8 mouse cellular contexts compared by ENCODE assay signal in the genomic region with DNA sequence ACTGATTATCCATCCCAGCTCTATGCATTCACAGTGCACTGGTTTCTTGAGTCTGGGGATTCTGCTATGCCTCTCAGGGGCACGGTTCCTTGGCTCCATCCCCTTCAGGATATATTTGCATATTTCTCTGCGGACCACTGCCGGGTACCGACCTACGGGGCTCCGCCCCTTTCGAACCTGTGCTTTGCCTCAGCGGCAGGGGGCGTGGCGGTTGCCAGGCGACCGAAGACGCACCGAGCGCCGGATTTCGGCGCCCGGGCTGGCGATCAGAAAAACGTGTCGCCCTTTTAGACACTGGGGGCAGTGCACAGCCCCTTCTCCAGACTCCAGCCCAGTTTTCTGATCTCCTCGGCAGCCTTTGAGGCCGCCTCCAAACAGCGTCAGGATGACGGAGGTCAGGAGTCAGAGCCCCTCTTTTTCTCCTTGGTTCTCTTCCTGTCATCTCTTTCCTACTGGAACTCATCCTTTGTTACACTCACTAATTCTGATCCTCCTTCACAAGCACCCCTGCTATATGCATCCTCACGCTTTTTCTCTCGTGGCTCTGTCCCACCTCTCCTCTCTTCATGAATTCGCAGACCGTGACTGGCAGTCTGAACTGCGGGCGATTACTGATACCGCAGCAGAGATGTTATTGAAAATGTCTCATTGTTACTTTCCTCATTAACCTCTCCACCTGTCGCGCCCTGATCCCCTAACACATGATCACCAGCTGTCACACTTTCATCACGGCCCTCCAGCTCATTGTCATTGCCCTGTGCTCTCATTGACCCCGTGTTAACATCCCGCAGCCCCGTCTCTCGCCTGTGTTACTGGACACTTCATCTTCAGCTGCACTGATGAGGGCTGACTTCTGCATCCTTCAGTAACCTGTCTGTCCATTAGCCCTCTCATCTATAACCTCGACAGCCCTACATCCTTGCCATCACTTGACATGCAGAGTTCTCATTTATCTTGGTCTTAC. TPM values are rescaled to one million over a fixed set of nuclear protein-coding genes. Genes with fewer than 3 reads are reported as not detected.
A peak's percentile ranks its signal among the peaks of the same experiment; 100 is the strongest.
DNase-seq lines count a peak whose midpoint lies in the region; ATAC-seq and TF ChIP-seq lines count a peak whose summit lies in the region.

Gene Cfap58 (plus strand): TSS at position 233 of the 964 bp plus-strand sequence.

- ATAC-seq in intestine, embryonic 15.5 days = peak; percentile 81
- ATAC-seq in liver, embryonic 16.5 days (ENCODE audit: low read depth) = no peak
- ATAC-seq in neural tube, embryonic 11.5 days (ENCODE audit: insufficient read depth, low FRiP score, low TSS enrichment) = peak; percentile 90

- H3K36me3 ChIP-seq in intestine, embryonic 15.5 days = no peaks in the 10 kb centered on the region
- no peaks in the 10 kb centered on the region for H3K36me3 ChIP-seq in liver, embryonic 16.5 days (ENCODE audit: control insufficient read depth, insufficient read depth)
- no peaks in the 10 kb centered on the region for H3K36me3 ChIP-seq in neural tube, embryonic 11.5 days (ENCODE audit: control insufficient read depth, insufficient read depth, low read length)
- H3K36me3 ChIP-seq in testis, adult 2 months (ENCODE audit: control insufficient read depth, insufficient read depth, low read length) = no peaks in the 10 kb centered on the region

- TF ChIP-seq POLR2A in testis, adult 2 months (IDR thresholded peaks at IDR 0.05; ENCODE audit: control insufficient read depth, low read depth, low read length) = peak; percentile 45; the same call in 1 of the 2 replicates

- H3K27me3 ChIP-seq in intestine, embryonic 15.5 days (replicated peaks) = peaks cover 6% of the 10 kb centered on the region; the same call in 1 of the 2 replicates
- peaks cover 17% of the 10 kb centered on the region for H3K27me3 ChIP-seq in liver, embryonic 16.5 days (ENCODE audit: control insufficient read depth, insufficient read depth, low read depth, low read length)
- H3K27me3 ChIP-seq in neural tube, embryonic 11.5 days (ENCODE audit: control insufficient read depth, insufficient read depth, low read length) = no peaks in the 10 kb centered on the region
- H3K27me3 ChIP-seq in testis, adult 2 months (ENCODE audit: control insufficient read depth, insufficient read depth, low read length) = no peaks in the 10 kb centered on the region

- peak; percentile 42 for DNase-seq in kidney, adult 11 months
- no peak for DNase-seq in kidney, adult 9 months
- DNase-seq in brain, adult 2 months (ENCODE audit: low read depth, low spot score) = peak; percentile 37
- peak; percentile 38 to 59 for DNase-seq in frontal cortex, postnatal 10 days (ENCODE audit: low spot score in 2 of 2)
- peak; percentile 89 for DNase-seq in neural tube, embryonic 11.5 days (ENCODE audit: low spot score)

- H3K4me3 ChIP-seq in intestine, embryonic 15.5 days (replicated peaks) = peak within 1 kb of the TSS; percentile 33
- peak within 1 kb of the TSS; percentile 46 for H3K4me3 ChIP-seq in liver, embryonic 16.5 days (ENCODE audit: low read depth, low read length)
- peak within 1 kb of the TSS; percentile 26 for H3K4me3 ChIP-seq in neural tube, embryonic 11.5 days (ENCODE audit: low read depth, low read length)
- H3K4me3 ChIP-seq in testis, adult 2 months (ENCODE audit: control insufficient read depth, low read depth, low read length) = peak within 1 kb of the TSS; percentile 81

- H3K4me1 ChIP-seq in intestine, embryonic 15.5 days (replicated peaks) = 0 out of 2 replicates have a peak, but pooled peaks cover 6% of the 10 kb centered on the region
- peaks cover 6% of the 10 kb centered on the region for H3K4me1 ChIP-seq in liver, embryonic 16.5 days (ENCODE audit: control insufficient read depth, low read depth, low read length)
- H3K4me1 ChIP-seq in neural tube, embryonic 11.5 days (ENCODE audit: control insufficient read depth, insufficient read depth, low read length) = peaks cover 6% of the 10 kb centered on the region
- peaks cover 10% of the 10 kb centered on the region for H3K4me1 ChIP-seq in testis, adult 2 months (ENCODE audit: control insufficient read depth, insufficient read depth, low read length)

- H3K9me3 ChIP-seq in intestine, embryonic 15.5 days = no peaks in the 10 kb centered on the region
- H3K9me3 ChIP-seq in liver, embryonic 16.5 days (replicated peaks; ENCODE audit: control insufficient read depth, low read length) = no peaks in the 10 kb centered on the region
- no peaks in the 10 kb centered on the region for H3K9me3 ChIP-seq in neural tube, embryonic 11.5 days (ENCODE audit: control insufficient read depth, low read length)

- H3K9ac ChIP-seq in intestine, embryonic 15.5 days = 0 out of 2 replicates have a peak within 1 kb of the TSS, but pooled peaks have one; percentile 20
- no peak within 1 kb of the TSS for H3K9ac ChIP-seq in liver, embryonic 16.5 days (ENCODE audit: low read depth, low read length)
- H3K9ac ChIP-seq in neural tube, embryonic 11.5 days (ENCODE audit: low read length) = peak within 1 kb of the TSS; percentile 31

- WGBS in intestine, embryonic 15.5 days = 8% methylated on average over 41 of the region's 41 CpGs
- 9% methylated on average over 41 of the region's 41 CpGs for WGBS in liver, embryonic 16.5 days (ENCODE audit: insufficient replicate concordance)
- 5% methylated on average over 41 of the region's 41 CpGs for WGBS in neural tube, embryonic 11.5 days

- TF ChIP-seq CTCF in testis, adult 2 months (IDR thresholded peaks at IDR 0.05; ENCODE audit: control insufficient read depth, insufficient read depth, insufficient replicate concordance, low read depth, low read length) = no peak

- H3K27ac ChIP-seq in intestine, embryonic 15.5 days = no peak within 1 kb of the TSS
- no peak within 1 kb of the TSS for H3K27ac ChIP-seq in liver, embryonic 16.5 days (ENCODE audit: low read length)
- H3K27ac ChIP-seq in neural tube, embryonic 11.5 days (ENCODE audit: low read depth, low read length) = no peak within 1 kb of the TSS
- no peak within 1 kb of the TSS for H3K27ac ChIP-seq in testis, adult 2 months (ENCODE audit: control insufficient read depth, insufficient read depth, low read depth, low read length)

- H3K4me2 ChIP-seq in intestine, embryonic 15.5 days (replicated peaks) = peak within 1 kb of the TSS; percentile 79
- peak within 1 kb of the TSS; percentile 62 for H3K4me2 ChIP-seq in liver, embryonic 16.5 days (ENCODE audit: low read depth, low read length)
- H3K4me2 ChIP-seq in neural tube, embryonic 11.5 days (ENCODE audit: low read depth) = peak within 1 kb of the TSS; percentile 67

RNA-seq across cellular contexts. Expression of gene Cfap58, which starts in this region (rescaled TPM):
- polyA plus RNA-seq in intestine, embryonic 15.5 days (2015; fragmentation: Nextera tagmentation; extraction: Ambion mirVana) = not detected in 2 replicates
- not detected in 2 replicates for polyA plus RNA-seq in liver, embryonic 16.5 days (2015; fragmentation: Nextera tagmentation; extraction: Ambion mirVana)
- polyA plus RNA-seq in neural tube, embryonic 11.5 days (2014; fragmentation: Nextera tagmentation; extraction: Ambion mirVana) = 0.11 TPM in 2 replicates
- polyA plus RNA-seq in testis, adult 2 months (2012; rRNA removed) = 47.4 and 49.3 TPM in 2 replicates

Comparison
In these comparisons a context has a peak if more than half of its experiments do, and no peak if none do; other contexts are left out.
1. RNA of gene Cfap58 (polyA plus RNA-seq): 47.4 to 49.3 TPM in testis, adult 2 months; 0.11 TPM in neural tube, embryonic 11.5 days, not detected in intestine, embryonic 15.5 days and not detected in liver, embryonic 16.5 days; every median in the first group is over 10 times any median in the second.
2. Peak in ATAC-seq, H3K4me3 ChIP-seq, H3K9ac ChIP-seq and H3K4me2 ChIP-seq in intestine, embryonic 15.5 days; RNA of the gene not detected or under 1 TPM.
3. Peak in DNase-seq, ATAC-seq, H3K4me3 ChIP-seq, H3K9ac ChIP-seq and H3K4me2 ChIP-seq in neural tube, embryonic 11.5 days; RNA of the gene not detected or under 1 TPM.
4. H3K4me3 ChIP-seq: peak in every context shown above with its lines; median percentile 81 in testis, adult 2 months; 46 in liver, embryonic 16.5 days; 33 in intestine, embryonic 15.5 days; 26 in neural tube, embryonic 11.5 days.
5. Peak in every context shown above with its lines, with median percentiles within 50 percentile points of each other: H3K4me2 ChIP-seq.